ENCODE assay signal across 10 mouse cellular contexts in genomic region chr6:87270452-87270851, GRCm38 (mm10).
DNase-seq lines count a peak whose midpoint lies in the region; ATAC-seq and TF ChIP-seq lines count a peak whose summit lies in the region.
"Had no signal": no experiment of that assay in that cellular context is flagged by ENCODE, and none has a peak within 500 bp of the region (broad histone marks: within the 10 kb centered on the region; RNA-seq: fewer than 3 reads in every experiment).

No protein-coding gene starts in this region.

- no peaks in the 10 kb centered on the region for H3K36me3 ChIP-seq in kidney, postnatal 0 days (ENCODE audit: insufficient read depth, low read length)
- peaks cover 3% of the 10 kb centered on the region; the same call in 1 of the 2 replicates for H3K36me3 ChIP-seq in embryonic facial prominence, embryonic 11.5 days (replicated peaks; ENCODE audit: control insufficient read depth, insufficient read depth, low read depth, low read length)
- H3K36me3 ChIP-seq in hindbrain, embryonic 16.5 days (ENCODE audit: control insufficient read depth, insufficient read depth, low read length) = no peaks in the 10 kb centered on the region
- H3K36me3 ChIP-seq in neural tube, embryonic 12.5 days = peaks cover 9% of the 10 kb centered on the region; the same call in 1 of the 2 replicates
- H3K36me3 ChIP-seq: liver, embryonic 15.5 days had no signal

- no peak overlapping the region for H3K4me3 ChIP-seq in kidney, postnatal 0 days (replicated peaks; ENCODE audit: low read depth, low read length)
- H3K4me3 ChIP-seq in embryonic facial prominence, embryonic 11.5 days (ENCODE audit: low read depth, low read length) = no peak overlapping the region
- H3K4me3 ChIP-seq in hindbrain, embryonic 16.5 days (ENCODE audit: low read length) = no peak overlapping the region
- H3K4me3 ChIP-seq in neural tube, embryonic 12.5 days = no peak overlapping the region
- H3K4me3 ChIP-seq: heart, embryonic 15.5 days; liver, embryonic 15.5 days had no signal

- no peak overlapping the region for H3K9ac ChIP-seq in kidney, postnatal 0 days (ENCODE audit: low read depth, low read length)
- H3K9ac ChIP-seq in embryonic facial prominence, embryonic 11.5 days (replicated peaks; ENCODE audit: low read length) = no peak overlapping the region
- H3K9ac ChIP-seq in hindbrain, embryonic 16.5 days (ENCODE audit: low read depth, low read length) = no peak overlapping the region
- no peak overlapping the region for H3K9ac ChIP-seq in neural tube, embryonic 12.5 days
- H3K9ac ChIP-seq: heart, embryonic 15.5 days; liver, embryonic 15.5 days had no signal

- H3K4me2 ChIP-seq in kidney, postnatal 0 days (ENCODE audit: low read length) = no peak overlapping the region
- no peak overlapping the region for H3K4me2 ChIP-seq in embryonic facial prominence, embryonic 11.5 days (ENCODE audit: low read depth, low read length)
- 0 out of 2 replicates have a peak overlapping the region, but pooled peaks have one; percentile 1 for H3K4me2 ChIP-seq in hindbrain, embryonic 16.5 days (ENCODE audit: low read length)
- H3K4me2 ChIP-seq in neural tube, embryonic 12.5 days (replicated peaks) = 0 out of 2 replicates have a peak overlapping the region, but pooled peaks have one; percentile 15
- H3K4me2 ChIP-seq: heart, embryonic 15.5 days; liver, embryonic 15.5 days had no signal

- TF ChIP-seq CTCF in kidney, postnatal 0 days (IDR thresholded peaks at IDR 0.05; ENCODE audit: low read depth) = no peak

- ATAC-seq in kidney, postnatal 0 days (replicated peaks; ENCODE audit: low FRiP score, low read depth) = no peak
- no peak for ATAC-seq in embryonic facial prominence, embryonic 11.5 days (replicated peaks; ENCODE audit: insufficient number of reproducible peaks, low FRiP score, low TSS enrichment, low read depth)
- ATAC-seq in hindbrain, embryonic 16.5 days = no peak
- ATAC-seq in neural tube, embryonic 12.5 days (ENCODE audit: low FRiP score, low read depth) = 0 out of 2 replicates have a peak, but pooled peaks have one; percentile 37
- no peak for ATAC-seq in CD4-positive, CD25-positive, alpha-beta regulatory T cell, adult 4 months
- no peak for ATAC-seq in erythroblast, adult 5-6 weeks (replicated peaks; ENCODE audit: low FRiP score, poor library complexity, severe bottlenecking)

- H3K27me3 ChIP-seq in kidney, postnatal 0 days (ENCODE audit: insufficient read depth, low read length) = 0 out of 2 replicates have a peak, but pooled peaks cover 5% of the 10 kb centered on the region
- no peaks in the 10 kb centered on the region for H3K27me3 ChIP-seq in embryonic facial prominence, embryonic 11.5 days (ENCODE audit: control insufficient read depth, insufficient read depth, low read length)
- no peaks in the 10 kb centered on the region for H3K27me3 ChIP-seq in hindbrain, embryonic 16.5 days (replicated peaks; ENCODE audit: control insufficient read depth, insufficient read depth, low read length)
- H3K27me3 ChIP-seq in neural tube, embryonic 12.5 days (replicated peaks) = no peaks in the 10 kb centered on the region
- H3K27me3 ChIP-seq: heart, embryonic 15.5 days; liver, embryonic 15.5 days had no signal

- 21% methylated on average over 7 of the region's 7 CpGs for whole genome bisulfite sequencing in kidney, postnatal 0 days
- 32% methylated on average over 7 of the region's 7 CpGs for WGBS in embryonic facial prominence, embryonic 11.5 days
- 33% methylated on average over 7 of the region's 7 CpGs for WGBS in hindbrain, embryonic 16.5 days
- WGBS in neural tube, embryonic 12.5 days = 39% methylated on average over 7 of the region's 7 CpGs

- H3K27ac ChIP-seq in kidney, postnatal 0 days = no peak overlapping the region
- no peak overlapping the region for H3K27ac ChIP-seq in embryonic facial prominence, embryonic 11.5 days (replicated peaks; ENCODE audit: low read depth, low read length)
- H3K27ac ChIP-seq in hindbrain, embryonic 16.5 days (ENCODE audit: low read depth, low read length) = no peak overlapping the region
- no peak overlapping the region for H3K27ac ChIP-seq in neural tube, embryonic 12.5 days
- H3K27ac ChIP-seq: heart, embryonic 15.5 days; liver, embryonic 15.5 days had no signal

- H3K4me1 ChIP-seq in kidney, postnatal 0 days (replicated peaks; ENCODE audit: insufficient read depth, low read length) = peaks cover 7% of the 10 kb centered on the region
- H3K4me1 ChIP-seq in embryonic facial prominence, embryonic 11.5 days (ENCODE audit: control insufficient read depth, insufficient read depth, low read length) = 0 out of 2 replicates have a peak, but pooled peaks cover 3% of the 10 kb centered on the region
- peaks cover 8% of the 10 kb centered on the region for H3K4me1 ChIP-seq in hindbrain, embryonic 16.5 days (ENCODE audit: control insufficient read depth, insufficient read depth, low read depth, low read length)
- peaks cover 7% of the 10 kb centered on the region; the same call in 1 of the 2 replicates for H3K4me1 ChIP-seq in neural tube, embryonic 12.5 days
- H3K4me1 ChIP-seq: liver, embryonic 15.5 days had no signal

- DNase-seq in kidney, postnatal 0 days (ENCODE audit: low spot score) = peak; percentile 80
- no peak for DNase-seq in kidney, adult 9 months
- DNase-seq in embryonic facial prominence, embryonic 11.5 days (ENCODE audit: low spot score) = peak; percentile 54
- no peak for DNase-seq in gastrocnemius, postnatal 10 days

- H3K9me3 ChIP-seq in kidney, postnatal 0 days (replicated peaks; ENCODE audit: low read length) = no peaks in the 10 kb centered on the region
- no peaks in the 10 kb centered on the region for H3K9me3 ChIP-seq in embryonic facial prominence, embryonic 11.5 days (replicated peaks; ENCODE audit: control insufficient read depth, low read length)
- no peaks in the 10 kb centered on the region for H3K9me3 ChIP-seq in hindbrain, embryonic 16.5 days (ENCODE audit: control insufficient read depth, low read length)
- no peaks in the 10 kb centered on the region for H3K9me3 ChIP-seq in neural tube, embryonic 12.5 days
- H3K9me3 ChIP-seq: heart, embryonic 15.5 days; liver, embryonic 15.5 days had no signal

Comparison
In these comparisons a context has a peak if more than half of its experiments do, and no peak if none do; other contexts are left out.
1. DNase-seq: peak in kidney, postnatal 0 days (single experiment) and embryonic facial prominence, embryonic 11.5 days (single experiment); none in kidney, adult 9 months (single experiment) and gastrocnemius, postnatal 10 days (single experiment).
2. H3K4me2 ChIP-seq: peak in hindbrain, embryonic 16.5 days (single experiment) and neural tube, embryonic 12.5 days (single experiment); none in kidney, postnatal 0 days (single experiment) and embryonic facial prominence, embryonic 11.5 days (single experiment).